Mouse (Mus musculus): ENCODE data around the gene Fbxl7.

GRCm38 (mm10) chr15:26717952-26718351, 177.4 kb downstream of the Fbxl7 start:
- no peak for TF ChIP-seq CTCF (IDR thresholded peaks at IDR 0.05; ENCODE audit: low read depth, low read length)
- TF ChIP-seq POLR2A (IDR thresholded peaks at IDR 0.05; ENCODE audit: borderline replicate concordance, low read depth, low read length), result no peak

Measured in bone marrow macrophage, adult 2 months (primary cell).